Mouse (Mus musculus): Measurements from ENCODE around the gene Wnt10a.

- TF ChIP-seq CTCF (IDR thresholded peaks at IDR 0.05; ENCODE audit: low read depth) (no peak), EP300 (IDR thresholded peaks at IDR 0.05; ENCODE audit: low read depth) (no peak)
These were observed at the start of gene Wnt10a for GRCm38 (mm10) chr1:74791249-74791648.

Measured in liver, embryonic 14.5 days (tissue).